Mouse (Mus musculus) thymus, adult 2 months (tissue): Measurements from ENCODE around the gene Myo1e. TPM values are rescaled to one million over a fixed set of nuclear protein-coding genes. Genes with fewer than 3 reads are reported as not detected.

Experiments used
- DNase-seq: peaks from one replicate; pipeline ENCODE4 v3.0.0; 2021
- H3K27ac ChIP-seq: fragments of 200-500 bp; 2 replicates; pipeline ENCODE4 v1.5.1; 2012; ENCODE audit warnings: low read length, control low read depth; ENCODE audit not compliant: control insufficient read depth, insufficient read depth
- H3K27me3 ChIP-seq: fragments of 200-500 bp; 2 replicates; pipeline ENCODE4 v1.6.1; 2012; ENCODE audit warnings: mild to moderate bottlenecking, low read length, moderate library complexity, mixed read lengths; ENCODE audit not compliant: control insufficient read depth, insufficient read depth
- H3K36me3 ChIP-seq: fragments of 200-500 bp; 2 replicates; pipeline ENCODE4 v1.6.1; 2012; ENCODE audit warnings: mild to moderate bottlenecking, low read length, moderate library complexity; ENCODE audit not compliant: control insufficient read depth, insufficient read depth
- H3K4me1 ChIP-seq: fragments of 200-500 bp; replicated peaks from 2 replicates; pipeline ENCODE4 v1.6.1; 2012; ENCODE audit warnings: low read length; ENCODE audit not compliant: control insufficient read depth, insufficient read depth
- H3K4me3 ChIP-seq: fragments of 200-500 bp; 2 replicates; pipeline ENCODE4 v1.5.1; 2012; ENCODE audit warnings: mild to moderate bottlenecking, low read length, control low read depth, moderate library complexity; ENCODE audit not compliant: control insufficient read depth, insufficient read depth
- CTCF ChIP-seq: fragments of 200-500 bp; IDR thresholded peaks from 2 replicates; pipeline ENCODE4 v1.5.1; 2012; ENCODE audit warnings: mild to moderate bottlenecking, control low read depth, low read length, moderate library complexity, borderline replicate concordance; ENCODE audit not compliant: control insufficient read depth, poor library complexity, insufficient read depth; ENCODE audit errors: extremely low read depth
- POLR2A ChIP-seq: fragments of 200-500 bp; IDR thresholded peaks from 2 replicates; pipeline ENCODE4 v1.6.1; 2012; ENCODE audit warnings: mild to moderate bottlenecking, low read length, control low read depth, moderate library complexity; ENCODE audit not compliant: control insufficient read depth, poor library complexity, insufficient read depth; ENCODE audit errors: extremely low read depth
- WGBS: fragments of 180-500 bp; shearing (Covaris S2); methylation state at CpG from one replicate; pipeline ENCODE4 v1.1.7; 2018; 5-methylcytosine and 5-hydroxymethylcytosine counted together
- polyA plus RNA-seq: library from polyadenylated mRNA; depleted of rRNA; stranded (reverse); fragments of >200 nt; gene quantifications from 2 replicates; pipeline ENCODE4 v1.2.3, GENCODE M21; 2012

Gene Myo1e
- polyA plus RNA-seq, 1 experiment, result 3.7 TPM

- H3K4me1 ChIP-seq, result no peaks in the 10 kb centered on the region
- no peak for DNase-seq
- no peak overlapping the region for H3K27ac ChIP-seq
- TF ChIP-seq CTCF, result no peak
- no peak for TF ChIP-seq POLR2A
- H3K27me3 ChIP-seq, result no peaks in the 10 kb centered on the region
- no peaks in the 10 kb centered on the region for H3K36me3 ChIP-seq
- H3K4me3 ChIP-seq, result no peak overlapping the region
Observed at GRCm38 (mm10) chr9:70338894-70339293, 131.7 kb downstream of the Myo1e start.

GRCm38 (mm10) chr9:70349274-70349673 is 142.1 kb downstream of the Myo1e start:
- TF ChIP-seq POLR2A (no peak), CTCF (no peak)
- Histone ChIP-seq H3K4me1 (peaks cover 13% of the 10 kb centered on the region), H3K36me3 (no peaks in the 10 kb centered on the region), H3K27ac (no peak overlapping the region), H3K27me3 (no peaks in the 10 kb centered on the region), H3K4me3 (no peak overlapping the region)
- 96% methylated on average over 2 of the region's 2 CpGs for WGBS
- DNase-seq, result no peak

- H3K4me1 ChIP-seq, result peaks cover 15% of the 10 kb centered on the region
- no peaks in the 10 kb centered on the region for H3K36me3 ChIP-seq
- TF ChIP-seq CTCF, result no peak
- TF ChIP-seq POLR2A, result no peak
- no peak overlapping the region for H3K4me3 ChIP-seq
- WGBS, result 9% methylated on average over 8 of the region's 8 CpGs
- H3K27ac ChIP-seq, result no peak overlapping the region
- DNase-seq, result no peak
- no peaks in the 10 kb centered on the region for H3K27me3 ChIP-seq
Observed at GRCm38 (mm10) chr9:70351570-70352277, 144.6 kb downstream of the Myo1e start.

GRCm38 (mm10) chr9:70356254-70356653 is 149.1 kb downstream of the Myo1e start:
- Histone ChIP-seq H3K36me3 (no peaks in the 10 kb centered on the region), H3K27ac (no peak overlapping the region), H3K27me3 (no peaks in the 10 kb centered on the region), H3K4me1 (peaks cover 15% of the 10 kb centered on the region), H3K4me3 (no peak overlapping the region)
- WGBS, result 85% methylated on average over 8 of the region's 8 CpGs
- TF ChIP-seq POLR2A (no peak), CTCF (no peak)
- DNase-seq, result no peak

GRCm38 (mm10) chr9:70359402-70360131 is 152.4 kb downstream of the Myo1e start:
- Histone ChIP-seq H3K4me1 (peaks cover 2% of the 10 kb centered on the region; the same call in 1 of the 2 replicates), H3K36me3 (no peaks in the 10 kb centered on the region), H3K27ac (no peak overlapping the region), H3K4me3 (no peak overlapping the region), H3K27me3 (no peaks in the 10 kb centered on the region)
- WGBS, result 95% methylated on average over 2 of the region's 2 CpGs
- TF ChIP-seq CTCF (no peak), POLR2A (no peak)
- DNase-seq, result no peak

GRCm38 (mm10) chr9:70364741-70365140 is 157.6 kb downstream of the Myo1e start:
- H3K36me3 ChIP-seq, result no peaks in the 10 kb centered on the region
- DNase-seq, result no peak
- no peak overlapping the region for H3K27ac ChIP-seq
- H3K27me3 ChIP-seq, result no peaks in the 10 kb centered on the region
- 97% methylated on average over 8 of the region's 8 CpGs for WGBS
- no peak overlapping the region for H3K4me3 ChIP-seq
- H3K4me1 ChIP-seq, result peaks cover 4% of the 10 kb centered on the region
- no peak for TF ChIP-seq CTCF
- no peak for TF ChIP-seq POLR2A
